Mouse (Mus musculus): ENCODE results near the gene Mlx.
A peak's percentile ranks its signal among the peaks of the same experiment; 100 is the strongest.

- no peak for TF ChIP-seq TAL1 (conservative IDR thresholded peaks at IDR 0.05; ENCODE audit: low read depth, low read length)
- TF ChIP-seq CTCF (IDR thresholded peaks at IDR 0.05; ENCODE audit: low read depth, low read length), result peak; percentile 25; the same call in 1 of the 2 replicates
- TF ChIP-seq GATA1 (IDR thresholded peaks at IDR 0.05; ENCODE audit: borderline replicate concordance, low read length), result no peak
- TF ChIP-seq POLR2AphosphoS5 (IDR thresholded peaks at IDR 0.05; ENCODE audit: insufficient replicate concordance, low read depth, low read length), result no peak
- TF ChIP-seq GATA2 (IDR thresholded peaks at IDR 0.05; ENCODE audit: borderline replicate concordance, low read depth, low read length), result no peak
Measured at GRCm38 (mm10) chr11:101082208-101083082, 4.6 kb upstream of the Mlx start, which contains the start of gene Coasy.
